Mouse (Mus musculus) lung, embryonic 16.5 days (tissue): Measurements from ENCODE around the gene Lix1l. TPM values are rescaled to one million over a fixed set of nuclear protein-coding genes. Genes with fewer than 3 reads are reported as not detected.
A peak's percentile ranks its signal among the peaks of the same experiment; 100 is the strongest.
"Not testable (repeated sequence)": the region's sequence is repeated elsewhere in the genome, so short reads cannot be mapped to it uniquely, and the experiment has no call there.

Source experiments
- ATAC-seq: fragments of 200-750 bp; cut with Nextera tagmentation; 2 replicates; pipeline ENCODE4 v1.8.0; 2017; ENCODE audit warnings: low read depth, mild to moderate bottlenecking, moderate library complexity
- H3K27ac ChIP-seq: fragments of 300-500 bp; sonication (generic); 2 replicates; pipeline ENCODE4 v1.5.1; 2014; ENCODE audit warnings: mild to moderate bottlenecking, control low read depth, low read length
- H3K27me3 ChIP-seq: fragments of 300-500 bp; sonication (generic); 2 replicates; pipeline ENCODE4 v1.6.1; 2014; ENCODE audit warnings: low read depth, low read length, mixed read lengths; ENCODE audit not compliant: control insufficient read depth, insufficient read depth
- H3K36me3 ChIP-seq: fragments of 300-500 bp; sonication (generic); 2 replicates; pipeline ENCODE4 v1.6.1; 2014; ENCODE audit warnings: low read length; ENCODE audit not compliant: control insufficient read depth, insufficient read depth
- H3K4me1 ChIP-seq: fragments of 300-500 bp; sonication (generic); replicated peaks from 2 replicates; pipeline ENCODE4 v1.6.1; 2014; ENCODE audit warnings: low read length, mixed read lengths; ENCODE audit not compliant: control insufficient read depth, insufficient read depth
- H3K4me2 ChIP-seq: fragments of 300-500 bp; sonication (generic); 2 replicates; pipeline ENCODE4 v1.6.1; 2014; ENCODE audit warnings: low read depth, low read length, control low read depth
- H3K4me3 ChIP-seq: fragments of 300-500 bp; sonication (generic); 2 replicates; pipeline ENCODE4 v1.5.1; 2014; ENCODE audit warnings: mild to moderate bottlenecking, low read length, control low read depth
- H3K9ac ChIP-seq: fragments of 300-500 bp; sonication (generic); 2 replicates; pipeline ENCODE4 v1.6.1; 2014; ENCODE audit warnings: low read length, control low read depth
- H3K9me3 ChIP-seq: fragments of 300-500 bp; sonication (generic); 2 replicates; pipeline ENCODE4 v1.6.1; 2016; ENCODE audit warnings: low read length; ENCODE audit not compliant: control insufficient read depth
- WGBS: fragments of 180-500 bp; shearing (Covaris S2); extraction: QIAGEN DNeasy Blood & Tissue Kit; methylation state at CpG from one replicate; pipeline ENCODE4 v1.1.7; 2014; 5-methylcytosine and 5-hydroxymethylcytosine counted together
- polyA plus RNA-seq: library from polyadenylated mRNA; unstranded; fragments of >200 nt; fragmentation: Nextera tagmentation; extraction: Ambion mirVana; gene quantifications from 2 replicates; pipeline ENCODE4 v1.2.1, GENCODE M21; 2015

Gene Lix1l
- polyA plus RNA-seq, 1 experiment from 2014 or later = 8.2 TPM

DNA sequence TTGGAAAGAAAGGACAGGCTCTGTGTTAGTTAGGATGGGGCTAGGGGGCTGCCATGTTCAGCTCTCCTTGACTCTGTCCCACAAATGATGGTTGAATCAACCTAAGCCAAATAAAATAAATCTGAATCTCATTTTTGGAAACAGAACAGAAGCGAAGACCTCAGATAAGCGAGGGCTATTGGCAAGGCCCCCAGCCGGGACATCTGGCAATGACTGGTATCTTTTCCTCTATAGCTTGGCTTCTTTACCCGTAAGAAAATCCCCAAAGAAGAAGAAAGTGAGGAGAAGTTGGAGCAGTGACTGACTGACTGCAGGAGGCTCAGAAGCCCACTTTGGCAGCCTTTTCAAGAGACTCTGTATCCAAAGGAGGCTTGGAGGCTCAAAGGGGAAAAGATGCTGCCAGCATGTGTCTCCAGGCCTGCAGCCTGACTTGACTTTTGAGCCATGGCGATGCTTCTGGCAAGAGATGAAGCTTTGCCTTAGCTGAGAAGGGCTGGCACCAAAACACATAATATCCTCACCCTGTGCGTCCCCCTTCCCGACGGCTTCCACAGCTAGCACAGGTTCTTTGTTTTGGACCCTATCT lies 61.9 kb downstream of the Lix1l start:
- peak overlapping the region; percentile 64 for H3K4me2 ChIP-seq
- H3K9me3 ChIP-seq = no peaks in the 10 kb centered on the region
- H3K27me3 ChIP-seq = no peaks in the 10 kb centered on the region
- peak overlapping the region; percentile 42; the same call in 1 of the 2 replicates for H3K27ac ChIP-seq
- H3K4me3 ChIP-seq = no peak overlapping the region
- 35% methylated on average over 8 of the region's 8 CpGs for WGBS
- ATAC-seq = peak; percentile 3; the same call in 1 of the 2 replicates
- peaks cover 8% of the 10 kb centered on the region for H3K4me1 ChIP-seq
- peak overlapping the region; percentile 37 for H3K9ac ChIP-seq
- no peaks in the 10 kb centered on the region for H3K36me3 ChIP-seq

DNA sequence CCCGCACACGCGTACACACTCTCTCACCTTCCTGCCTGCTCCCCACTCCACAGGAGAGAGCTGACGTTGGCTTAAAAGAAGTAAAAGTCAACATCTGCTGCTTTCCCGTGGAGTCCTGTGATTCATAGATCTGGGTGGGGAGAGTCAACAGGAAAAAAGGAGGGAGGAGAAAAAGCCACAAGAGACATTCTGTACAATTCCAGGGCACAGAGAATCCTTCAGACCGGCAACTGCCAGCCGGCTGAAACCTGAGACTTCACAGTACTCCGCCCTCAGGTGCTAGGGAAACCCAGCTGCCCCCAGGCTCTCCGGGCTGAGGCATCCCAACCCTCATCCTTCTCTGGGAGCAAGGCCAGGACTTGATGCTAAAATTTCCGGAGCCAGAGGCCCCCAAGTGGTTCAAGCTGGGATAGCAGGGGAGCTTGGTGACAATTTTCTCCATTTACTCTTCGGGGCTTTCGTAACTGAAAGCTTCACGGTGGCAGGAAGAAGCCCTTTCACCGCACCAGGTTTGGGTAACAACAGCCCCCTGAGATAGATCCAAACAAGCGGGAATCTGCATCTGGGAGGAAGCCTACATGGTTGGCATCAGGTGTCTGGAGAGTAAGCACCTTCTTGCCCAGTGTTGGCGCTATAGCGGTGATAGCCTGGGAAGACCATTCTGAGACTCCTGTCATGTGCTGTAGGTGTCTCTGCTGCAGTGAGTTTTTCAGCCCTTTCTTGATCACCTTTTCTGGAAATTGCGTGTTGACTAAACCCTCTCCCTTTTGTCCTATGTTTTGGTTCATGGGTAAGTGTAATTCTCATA lies 62.7 kb downstream of the Lix1l start:
- Histone ChIP-seq H3K27me3 (no peaks in the 10 kb centered on the region), H3K9me3 (no peaks in the 10 kb centered on the region), H3K27ac (peak overlapping the region; percentile 50; the same call in 1 of the 2 replicates), H3K36me3 (no peaks in the 10 kb centered on the region), H3K4me3 (peak overlapping the region; percentile 37), H3K4me1 (peaks cover 8% of the 10 kb centered on the region), H3K9ac (peak overlapping the region; percentile 58), H3K4me2 (peak overlapping the region; percentile 64)
- peak; percentile 94 for ATAC-seq
- 6% methylated on average over 17 of the region's 18 CpGs for WGBS

DNA sequence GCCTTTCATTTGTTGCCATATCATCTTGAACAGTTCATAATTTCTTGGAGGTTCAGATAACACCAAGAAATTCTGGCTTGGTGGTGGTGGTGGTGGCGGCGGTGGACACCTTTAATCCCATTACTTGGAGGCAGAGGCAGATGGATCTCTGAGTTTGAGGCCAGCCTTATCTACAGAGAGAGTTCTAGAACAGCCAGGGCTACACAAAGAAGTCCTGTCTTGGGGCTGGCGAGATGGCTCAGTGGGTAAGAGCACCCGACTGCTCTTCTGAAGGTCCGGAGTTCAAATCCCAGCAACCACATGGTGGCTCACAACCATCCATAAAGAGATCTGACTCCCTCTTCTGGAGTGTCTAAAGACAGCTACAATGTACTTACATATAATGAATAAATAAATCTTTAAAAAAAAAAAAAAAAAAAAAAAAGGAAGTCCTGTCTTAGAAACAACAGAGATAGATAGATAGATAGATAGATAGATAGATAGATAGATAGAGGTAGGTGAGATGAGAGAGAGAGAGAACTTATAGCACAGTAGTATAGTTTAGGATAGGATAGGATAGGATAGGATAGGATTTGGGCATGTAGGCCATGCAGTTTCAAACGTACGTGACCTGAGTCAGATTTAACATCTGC lies 64.9 kb downstream of the Lix1l start:
- H3K27ac ChIP-seq, H3K4me2 ChIP-seq, H3K4me3 ChIP-seq, H3K9ac ChIP-seq, H3K9me3 ChIP-seq, H3K27me3 ChIP-seq, H3K36me3 ChIP-seq, ATAC-seq: not testable (repeated sequence)
- H3K4me1 ChIP-seq = peaks cover 13% of the 10 kb centered on the region
- WGBS = 87% methylated on average over 7 of the region's 7 CpGs

DNA sequence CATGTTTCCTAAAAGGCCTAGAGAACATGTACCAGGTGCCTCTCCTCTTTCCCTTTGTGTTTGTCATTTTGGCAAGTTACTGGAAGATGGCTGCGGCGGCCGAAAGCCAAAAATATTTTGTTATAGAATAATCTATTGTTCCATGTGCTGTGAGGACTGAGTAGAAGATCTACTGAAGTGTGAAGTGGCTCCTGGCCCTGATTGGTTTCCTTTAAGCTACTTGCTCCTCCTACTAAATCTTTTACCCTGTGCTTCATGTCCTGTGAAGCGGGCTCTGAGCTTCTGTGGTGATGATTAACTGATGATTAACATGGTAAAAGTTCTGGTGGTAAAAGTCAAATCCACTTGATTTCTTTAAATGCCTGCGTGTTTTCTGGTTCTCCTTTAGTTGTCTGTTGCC lies 66.0 kb downstream of the Lix1l start:
- ATAC-seq = no peak
- Histone ChIP-seq H3K27me3 (no peaks in the 10 kb centered on the region), H3K36me3 (no peaks in the 10 kb centered on the region), H3K4me2 (no peak overlapping the region), H3K9me3 (no peaks in the 10 kb centered on the region), H3K4me1 (peaks cover 13% of the 10 kb centered on the region), H3K27ac (no peak overlapping the region), H3K9ac (no peak overlapping the region), H3K4me3 (no peak overlapping the region)
- 87% methylated on average over 5 of the region's 5 CpGs for WGBS

DNA sequence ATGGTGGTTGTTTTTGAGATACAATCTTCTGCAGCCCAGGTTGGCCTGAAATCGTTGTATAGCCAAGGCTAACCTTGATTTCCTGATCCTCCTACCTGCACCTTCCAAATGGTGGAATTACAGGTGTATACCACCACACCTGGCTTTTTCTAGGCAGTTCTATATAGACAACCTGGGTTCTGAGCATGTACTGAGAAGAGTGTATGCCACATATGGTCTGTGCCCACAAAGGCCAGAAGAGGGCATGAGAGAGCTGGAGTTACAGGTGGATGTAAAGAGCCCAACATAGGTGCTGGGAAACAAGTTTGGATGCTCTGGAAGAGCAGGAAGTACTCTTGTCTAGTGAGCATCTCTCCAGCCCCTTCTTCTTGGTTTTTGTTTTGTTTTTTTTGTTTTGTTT lies 66.4 kb downstream of the Lix1l start:
- no peak overlapping the region for H3K9ac ChIP-seq
- no peaks in the 10 kb centered on the region for H3K27me3 ChIP-seq
- 35% methylated on average over 1 of the region's 1 CpGs for WGBS
- no peak overlapping the region for H3K27ac ChIP-seq
- no peak for ATAC-seq
- no peak overlapping the region for H3K4me2 ChIP-seq
- H3K36me3 ChIP-seq = no peaks in the 10 kb centered on the region
- H3K4me3 ChIP-seq = no peak overlapping the region
- no peaks in the 10 kb centered on the region for H3K9me3 ChIP-seq
- peaks cover 13% of the 10 kb centered on the region for H3K4me1 ChIP-seq

DNA sequence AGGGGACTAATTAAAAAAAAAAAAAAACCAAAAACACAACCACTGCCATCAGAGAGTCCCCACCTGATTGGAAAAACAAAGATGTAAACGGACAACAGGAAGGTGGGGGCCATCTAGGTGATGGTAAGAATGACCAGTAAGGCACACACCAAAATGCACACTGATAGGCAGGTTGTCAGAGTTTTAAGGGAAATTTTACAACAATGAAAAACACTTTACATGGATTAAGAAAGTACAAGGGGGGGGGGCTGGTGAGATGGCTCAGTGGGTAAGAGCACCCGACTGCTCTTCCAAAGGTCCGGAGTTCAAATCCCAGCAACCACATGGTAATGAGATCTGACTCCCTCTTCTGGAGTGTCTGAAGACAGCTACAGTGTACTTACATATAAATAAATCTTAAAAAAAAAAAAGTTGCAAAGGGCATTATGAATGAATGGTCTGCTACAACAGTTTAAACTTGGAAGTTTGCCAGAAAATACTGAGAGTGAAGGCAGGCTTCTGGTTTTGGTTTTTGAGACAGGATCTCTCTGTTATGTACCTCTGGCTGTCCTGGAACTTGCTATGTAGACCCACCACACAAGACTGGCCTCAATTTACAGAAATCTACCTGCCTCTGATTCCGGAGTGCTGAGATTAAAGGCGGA lies 67.6 kb downstream of the Lix1l start:
- Histone ChIP-seq H3K4me1 (peaks cover 9% of the 10 kb centered on the region), H3K36me3 (no peaks in the 10 kb centered on the region), H3K27ac (no peak overlapping the region), H3K4me2 (no peak overlapping the region), H3K9me3 (no peaks in the 10 kb centered on the region), H3K4me3 (no peak overlapping the region), H3K9ac (no peak overlapping the region), H3K27me3 (no peaks in the 10 kb centered on the region)
- WGBS = 88% methylated on average over 5 of the region's 5 CpGs
- ATAC-seq = no peak

DNA sequence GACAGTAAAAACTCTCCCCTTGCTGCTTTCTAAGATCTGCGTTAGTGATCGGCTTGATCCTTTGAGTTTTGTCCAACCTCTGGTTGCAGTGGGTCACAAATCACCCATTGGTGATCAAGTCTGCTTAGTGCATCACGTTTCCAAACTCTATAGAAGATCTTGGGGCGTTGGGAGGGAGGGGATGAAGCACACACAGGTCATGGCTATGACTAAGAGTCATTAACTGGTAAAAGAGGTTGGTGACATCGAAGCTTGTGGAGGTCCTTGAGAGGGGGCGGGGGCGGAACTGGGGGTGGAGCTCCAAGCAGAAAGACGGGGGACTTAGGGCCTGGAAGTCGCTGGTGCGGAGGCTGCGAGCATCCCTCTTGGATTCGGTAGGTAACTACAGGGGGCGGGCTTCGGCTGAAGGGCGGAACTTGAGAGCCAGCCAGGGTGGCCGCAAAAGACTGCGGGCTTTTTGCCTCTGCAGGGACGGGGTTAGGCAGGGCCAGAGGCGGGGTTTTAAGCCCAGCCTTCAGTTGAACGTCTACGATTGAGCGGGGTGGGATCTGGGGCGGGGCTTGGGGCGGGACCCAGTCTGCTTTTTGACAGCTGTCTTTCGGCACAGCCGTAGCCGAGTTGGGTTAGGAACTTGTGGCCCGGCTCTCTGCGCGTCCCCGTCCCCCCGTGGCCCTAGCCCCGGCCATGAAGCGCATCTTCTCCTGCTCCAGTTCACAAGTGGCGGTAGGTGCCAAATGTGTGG lies 68.9 kb downstream of the Lix1l start, which contains the start of gene Ankrd35:
TSS of gene Ankrd35 (plus strand) at position 405 of the 742 bp plus-strand sequence.
- Histone ChIP-seq H3K4me3 (peak within 1 kb of the TSS; percentile 49), H3K4me2 (peak within 1 kb of the TSS; percentile 80), H3K9me3 (no peaks in the 10 kb centered on the region), H3K36me3 (no peaks in the 10 kb centered on the region), H3K27me3 (no peaks in the 10 kb centered on the region), H3K9ac (peak within 1 kb of the TSS; percentile 44), H3K4me1 (0 out of 2 replicates have a peak, but pooled peaks cover 5% of the 10 kb centered on the region), H3K27ac (no peak within 1 kb of the TSS)
- ATAC-seq = peak; percentile 98
- WGBS = 3% methylated on average over 35 of the region's 35 CpGs

DNA sequence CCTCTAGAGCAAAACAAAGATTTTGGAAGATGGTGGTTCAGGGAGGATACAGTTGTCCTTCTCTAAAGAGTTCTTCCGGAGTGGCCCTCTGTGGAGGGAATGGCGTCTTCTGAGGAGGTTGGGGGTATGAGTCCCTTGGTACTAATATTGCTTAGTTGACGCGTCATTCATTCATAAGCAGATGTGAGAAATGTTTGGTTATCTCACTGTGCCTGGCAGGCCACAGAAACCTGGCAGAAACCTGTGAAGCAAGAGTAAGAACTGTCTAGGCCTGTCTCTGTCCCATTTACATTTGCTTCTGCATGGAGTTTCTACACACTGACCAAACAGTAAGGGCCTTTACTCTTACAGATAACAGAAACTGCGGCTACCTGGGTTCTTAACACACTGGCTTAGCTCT lies 70.6 kb downstream of the Lix1l start:
- Histone ChIP-seq H3K27ac (no peak overlapping the region), H3K27me3 (no peaks in the 10 kb centered on the region), H3K9ac (no peak overlapping the region), H3K4me1 (0 out of 2 replicates have a peak, but pooled peaks cover 5% of the 10 kb centered on the region), H3K4me2 (no peak overlapping the region), H3K36me3 (no peaks in the 10 kb centered on the region), H3K4me3 (no peak overlapping the region), H3K9me3 (no peaks in the 10 kb centered on the region)
- WGBS = 93% methylated on average over 5 of the region's 5 CpGs
- ATAC-seq = no peak
